Comparison of ENCODE assay signal across 12 mouse cellular contexts in genomic region chr13:19362358-19362757, GRCm38 (mm10). TPM values are rescaled to one million over a fixed set of nuclear protein-coding genes. Genes with fewer than 3 reads are reported as not detected.
DNase-seq lines count a peak whose midpoint lies in the region; ATAC-seq and TF ChIP-seq lines count a peak whose summit lies in the region.
"Had no signal": no experiment of that assay in that cellular context is flagged by ENCODE, and none has a peak within 500 bp of the region (broad histone marks: within the 10 kb centered on the region; RNA-seq: fewer than 3 reads in every experiment).

No protein-coding gene starts in this region.

- H3K4me2 ChIP-seq in kidney, embryonic 16.5 days (replicated peaks; ENCODE audit: low read depth, low read length) = no peak overlapping the region
- no peak overlapping the region for H3K4me2 ChIP-seq in stomach, postnatal 0 days (replicated peaks; ENCODE audit: low read depth)
- H3K4me2 ChIP-seq: forebrain, embryonic 15.5 days; hindbrain, embryonic 13.5 days; lung, embryonic 15.5 days had no signal

- peaks cover 9% of the 10 kb centered on the region; the same call in 1 of the 2 replicates for H3K4me1 ChIP-seq in kidney, embryonic 16.5 days (ENCODE audit: insufficient read depth, low read length)
- H3K4me1 ChIP-seq in stomach, postnatal 0 days (replicated peaks; ENCODE audit: control insufficient read depth, insufficient read depth) = no peaks in the 10 kb centered on the region
- H3K4me1 ChIP-seq: forebrain, embryonic 15.5 days; heart, embryonic 10.5 days; hindbrain, embryonic 13.5 days had no signal

- peak; percentile 66 for TF ChIP-seq CTCF in stomach, postnatal 0 days (IDR thresholded peaks at IDR 0.05; ENCODE audit: low read depth)

- no peaks in the 10 kb centered on the region for H3K27me3 ChIP-seq in kidney, embryonic 16.5 days (ENCODE audit: insufficient read depth, low read length)
- no peaks in the 10 kb centered on the region for H3K27me3 ChIP-seq in stomach, postnatal 0 days (ENCODE audit: control insufficient read depth, insufficient read depth, low read length)
- H3K27me3 ChIP-seq: forebrain, embryonic 15.5 days; hindbrain, embryonic 13.5 days; lung, embryonic 15.5 days had no signal

- no peak for ATAC-seq in kidney, embryonic 16.5 days (ENCODE audit: low FRiP score, low TSS enrichment)
- no peak for ATAC-seq in stomach, postnatal 0 days (ENCODE audit: low FRiP score, low TSS enrichment)
- ATAC-seq: forebrain, embryonic 15.5 days had no signal

- WGBS in kidney, embryonic 16.5 days = 62% methylated on average over 6 of the region's 6 CpGs
- 72% methylated on average over 6 of the region's 6 CpGs for WGBS in stomach, postnatal 0 days

- DNase-seq in cerebellum, adult 9-11 months = peak; percentile 54
- DNase-seq in cerebellum, postnatal 4 days (ENCODE audit: low spot score in 2 of 2) = no peak
- DNase-seq in kidney, postnatal 4 days = peak; percentile 20 to 40
- peak; percentile 18 for DNase-seq in thymus, postnatal 4 days
- no peak for DNase-seq in thymus, postnatal 25 days
- DNase-seq in stomach, postnatal 0 days (ENCODE audit: low spot score) = peak; percentile 21
- no peak for DNase-seq in adrenal gland, postnatal 25 days

- no peaks in the 10 kb centered on the region for H3K9me3 ChIP-seq in kidney, embryonic 16.5 days (ENCODE audit: low read length)
- H3K9me3 ChIP-seq in stomach, postnatal 0 days (ENCODE audit: control insufficient read depth, low read length) = no peaks in the 10 kb centered on the region
- H3K9me3 ChIP-seq: forebrain, embryonic 15.5 days; heart, embryonic 10.5 days; hindbrain, embryonic 13.5 days; lung, embryonic 15.5 days had no signal

- TF ChIP-seq EP300 in stomach, postnatal 0 days (optimal IDR thresholded peaks at IDR 0.05) = no peak

- H3K4me3 ChIP-seq in kidney, embryonic 16.5 days (ENCODE audit: low read length) = no peak overlapping the region
- H3K4me3 ChIP-seq in stomach, postnatal 0 days (ENCODE audit: low read depth, low read length) = no peak overlapping the region
- H3K4me3 ChIP-seq: forebrain, embryonic 15.5 days; heart, embryonic 10.5 days; hindbrain, embryonic 13.5 days; lung, embryonic 15.5 days had no signal

- no peak overlapping the region for H3K27ac ChIP-seq in kidney, embryonic 16.5 days (ENCODE audit: low read length)
- H3K27ac ChIP-seq in stomach, postnatal 0 days (replicated peaks) = no peak overlapping the region
- H3K27ac ChIP-seq: forebrain, embryonic 15.5 days; heart, embryonic 10.5 days; hindbrain, embryonic 13.5 days; lung, embryonic 15.5 days had no signal

- H3K9ac ChIP-seq in kidney, embryonic 16.5 days (replicated peaks; ENCODE audit: low read length) = no peak overlapping the region
- no peak overlapping the region for H3K9ac ChIP-seq in stomach, postnatal 0 days (ENCODE audit: low read length)
- H3K9ac ChIP-seq: forebrain, embryonic 15.5 days; hindbrain, embryonic 13.5 days; lung, embryonic 15.5 days had no signal

- peaks cover 20% of the 10 kb centered on the region for H3K36me3 ChIP-seq in kidney, embryonic 16.5 days (ENCODE audit: insufficient read depth, low read length)
- peaks cover 8% of the 10 kb centered on the region for H3K36me3 ChIP-seq in stomach, postnatal 0 days (ENCODE audit: control insufficient read depth, insufficient read depth, low read length)

RNA-seq across cellular contexts. Expression of gene Stard3nl, which starts 33.2 kb away (rescaled TPM):
- 105 and 109 TPM in 2 replicates for polyA plus RNA-seq in kidney, embryonic 16.5 days (2015; fragmentation: Nextera tagmentation; extraction: Ambion mirVana)
- 58.7 and 63.0 TPM in 2 replicates for polyA plus RNA-seq in stomach, postnatal 0 days (2015; fragmentation: Nextera tagmentation; extraction: Ambion mirVana)
- 43.9 and 49.1 TPM in 2 replicates for total RNA-seq in adrenal gland, postnatal 25 days (2021)

Comparison
In these comparisons a context has a peak if more than half of its experiments do, and no peak if none do; other contexts are left out.
1. DNase-seq: peak in cerebellum, adult 9-11 months (single experiment), kidney, postnatal 4 days (2 of 2), thymus, postnatal 4 days (single experiment) and stomach, postnatal 0 days (single experiment); none in cerebellum, postnatal 4 days (0 of 2), thymus, postnatal 25 days (single experiment) and adrenal gland, postnatal 25 days (single experiment).